Mouse (Mus musculus) forebrain, embryonic 14.5 days (tissue): ENCODE data around the gene Inpp5e. TPM values are rescaled to one million over a fixed set of nuclear protein-coding genes. Genes with fewer than 3 reads are reported as not detected.

ENCODE experiments used
- ATAC-seq: fragments of 200-750 bp; cut with Nextera tagmentation; 2 replicates; pipeline ENCODE4 v1.8.0; 2017; ENCODE audit warnings: mild to moderate bottlenecking, moderate library complexity
- DNase-seq: peaks from one replicate; pipeline ENCODE4 v3.0.0-alpha.2; 2015; ENCODE audit warnings: low spot score
- H3K27ac ChIP-seq: fragments of 300-500 bp; sonication (generic); 2 replicates; pipeline ENCODE4 v1.5.1; 2014; ENCODE audit warnings: low read depth, mild to moderate bottlenecking, control low read depth, low read length, moderate library complexity
- H3K27me3 ChIP-seq: fragments of 300-500 bp; sonication (generic); replicated peaks from 2 replicates; pipeline ENCODE4 v1.6.1; 2014; ENCODE audit warnings: low read length, control low read depth, mixed read lengths; ENCODE audit not compliant: control insufficient read depth, insufficient read depth
- H3K36me3 ChIP-seq: fragments of 300-500 bp; sonication (generic); 2 replicates; pipeline ENCODE4 v1.6.1; 2014; ENCODE audit warnings: low read length, control low read depth; ENCODE audit not compliant: control insufficient read depth, insufficient read depth
- H3K4me1 ChIP-seq: fragments of 300-500 bp; sonication (generic); 2 replicates; pipeline ENCODE4 v1.6.1; 2014; ENCODE audit warnings: antibody characterized with exemption, low read length, control low read depth; ENCODE audit not compliant: control insufficient read depth, insufficient read depth
- H3K4me2 ChIP-seq: fragments of 300-500 bp; sonication (generic); 2 replicates; pipeline ENCODE4 v1.6.1; 2014; ENCODE audit warnings: mild to moderate bottlenecking, control low read depth, low read length
- H3K4me3 ChIP-seq: fragments of 300-500 bp; sonication (generic); 2 replicates; pipeline ENCODE4 v1.5.1; 2014; ENCODE audit warnings: low read depth, low read length, control low read depth
- H3K9ac ChIP-seq: fragments of 300-500 bp; sonication (generic); 2 replicates; pipeline ENCODE4 v1.6.1; 2014; ENCODE audit warnings: mild to moderate bottlenecking, low read length, control low read depth, moderate library complexity
- H3K9me3 ChIP-seq: fragments of 300-500 bp; sonication (generic); replicated peaks from 2 replicates; pipeline ENCODE4 v1.6.1; 2016; ENCODE audit warnings: low read length, control low read depth, mixed read lengths; ENCODE audit not compliant: control insufficient read depth
- WGBS: fragments of 180-500 bp; shearing (Covaris S2); extraction: QIAGEN DNeasy Blood & Tissue Kit; methylation state at CpG from one replicate; pipeline ENCODE4 v1.1.7; 2014; 5-methylcytosine and 5-hydroxymethylcytosine counted together
- polyA plus RNA-seq: library from polyadenylated mRNA; unstranded; fragments of >200 nt; fragmentation: Nextera tagmentation; extraction: Ambion mirVana; gene quantifications from 2 replicates; pipeline ENCODE4 v1.2.1, GENCODE M21; 2014

Inpp5e gene
- polyA plus RNA-seq, 1 experiment from 2014 or later: 13.9 TPM

GRCm38 (mm10) chr2:26403306-26403705 is 5.7 kb downstream of the Inpp5e start:
- DNase-seq: no peak
- peaks cover 30% of the 10 kb centered on the region for H3K4me1 ChIP-seq
- 79% methylated on average over 8 of the region's 8 CpGs for WGBS
- ATAC-seq: no peak
- H3K9me3 ChIP-seq: no peaks in the 10 kb centered on the region
- no peak overlapping the region for H3K27ac ChIP-seq
- no peak overlapping the region for H3K4me3 ChIP-seq
- no peak overlapping the region for H3K4me2 ChIP-seq
- H3K36me3 ChIP-seq: peaks cover 53% of the 10 kb centered on the region
- H3K9ac ChIP-seq: no peak overlapping the region
- no peaks in the 10 kb centered on the region for H3K27me3 ChIP-seq

GRCm38 (mm10) chr2:26402265-26402664 is 6.7 kb downstream of the Inpp5e start:
- Histone ChIP-seq H3K4me3 (no peak overlapping the region), H3K9me3 (no peaks in the 10 kb centered on the region), H3K9ac (no peak overlapping the region), H3K27ac (no peak overlapping the region), H3K4me1 (peaks cover 20% of the 10 kb centered on the region), H3K27me3 (no peaks in the 10 kb centered on the region), H3K36me3 (peaks cover 57% of the 10 kb centered on the region), H3K4me2 (no peak overlapping the region)
- DNase-seq (no peak), ATAC-seq (no peak)
- 87% methylated on average over 1 of the region's 1 CpGs for WGBS

GRCm38 (mm10) chr2:26401023-26401422 is 8.0 kb downstream of the Inpp5e start:
- Histone ChIP-seq H3K36me3 (peaks cover 64% of the 10 kb centered on the region), H3K27ac (no peak overlapping the region), H3K4me2 (no peak overlapping the region), H3K4me3 (no peak overlapping the region), H3K27me3 (no peaks in the 10 kb centered on the region), H3K9ac (no peak overlapping the region), H3K4me1 (peaks cover 8% of the 10 kb centered on the region; the same call in 1 of the 2 replicates), H3K9me3 (no peaks in the 10 kb centered on the region)
- ATAC-seq (no peak), DNase-seq (no peak)
- 91% methylated on average over 4 of the region's 4 CpGs for WGBS

DNA sequence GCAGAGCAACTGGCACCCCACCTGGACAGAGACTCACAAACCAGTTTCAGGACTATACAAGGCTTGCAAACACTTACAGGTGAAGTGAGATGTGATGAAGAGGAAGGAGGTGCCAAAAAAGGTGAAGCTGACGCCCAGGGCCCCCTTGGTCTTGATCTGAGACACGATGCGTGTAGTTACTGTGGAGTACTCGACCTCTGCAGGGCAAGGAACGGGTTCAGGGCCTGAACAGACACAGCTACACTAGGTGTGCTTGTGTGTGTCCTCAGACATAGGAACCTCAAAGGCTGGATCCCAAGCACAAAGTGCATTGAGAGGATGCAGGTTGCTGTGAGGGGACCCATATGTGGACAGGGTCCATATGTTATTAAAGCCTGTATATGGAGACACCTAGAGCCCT is 8.7 kb downstream of the Inpp5e start:
- Histone ChIP-seq H3K4me3 (no peak overlapping the region), H3K9me3 (no peaks in the 10 kb centered on the region), H3K27me3 (no peaks in the 10 kb centered on the region), H3K4me1 (0 out of 2 replicates have a peak, but pooled peaks cover 1% of the 10 kb centered on the region), H3K27ac (no peak overlapping the region), H3K4me2 (no peak overlapping the region), H3K36me3 (peaks cover 71% of the 10 kb centered on the region), H3K9ac (no peak overlapping the region)
- WGBS: 94% methylated on average over 5 of the region's 5 CpGs
- DNase-seq: no peak
- ATAC-seq: no peak

- Histone ChIP-seq H3K4me1 (no peaks in the 10 kb centered on the region), H3K4me2 (no peak overlapping the region), H3K27me3 (no peaks in the 10 kb centered on the region), H3K9ac (no peak overlapping the region), H3K9me3 (no peaks in the 10 kb centered on the region), H3K4me3 (no peak overlapping the region), H3K36me3 (peaks cover 77% of the 10 kb centered on the region), H3K27ac (no peak overlapping the region)
- 93% methylated on average over 5 of the region's 5 CpGs for WGBS
- ATAC-seq (no peak), DNase-seq (no peak)
Measured at GRCm38 (mm10) chr2:26399647-26400046, 9.4 kb downstream of the Inpp5e start.

DNA sequence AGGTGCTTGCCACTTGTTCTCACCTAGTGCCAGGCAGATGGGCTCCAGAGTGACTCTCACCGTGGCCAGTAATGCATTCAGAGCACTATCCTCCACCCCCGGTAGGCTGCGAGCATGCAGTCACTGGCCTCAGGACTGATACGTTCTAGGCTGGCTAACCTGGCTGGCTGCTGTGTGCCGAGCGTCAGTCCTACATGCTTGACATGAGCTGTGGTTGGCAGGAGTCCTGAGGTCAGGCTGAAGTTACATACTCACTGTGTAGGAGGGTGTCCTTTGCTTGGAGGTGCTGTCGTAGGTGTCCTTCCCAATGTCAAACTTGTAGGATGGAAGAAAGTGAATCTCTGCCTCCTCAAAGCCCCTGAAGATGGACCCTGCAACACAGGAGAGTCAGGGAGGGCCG is 10.0 kb downstream of the Inpp5e start:
- Histone ChIP-seq H3K36me3 (peaks cover 84% of the 10 kb centered on the region), H3K9me3 (no peaks in the 10 kb centered on the region), H3K27ac (no peak overlapping the region), H3K9ac (no peak overlapping the region), H3K4me3 (no peak overlapping the region), H3K4me1 (no peaks in the 10 kb centered on the region), H3K4me2 (no peak overlapping the region), H3K27me3 (no peaks in the 10 kb centered on the region)
- no peak for DNase-seq
- WGBS: 93% methylated on average over 8 of the region's 8 CpGs
- no peak for ATAC-seq

GRCm38 (mm10) chr2:26391617-26392016 is 17.4 kb downstream of the Inpp5e start:
- no peak overlapping the region for H3K9ac ChIP-seq
- ATAC-seq: no peak
- H3K27me3 ChIP-seq: no peaks in the 10 kb centered on the region
- H3K27ac ChIP-seq: no peak overlapping the region
- peaks cover 11% of the 10 kb centered on the region for H3K4me1 ChIP-seq
- H3K9me3 ChIP-seq: no peaks in the 10 kb centered on the region
- H3K4me3 ChIP-seq: no peak overlapping the region
- no peak overlapping the region for H3K4me2 ChIP-seq
- peaks cover 76% of the 10 kb centered on the region for H3K36me3 ChIP-seq
- WGBS: 95% methylated on average over 6 of the region's 6 CpGs
- DNase-seq: no peak

DNA sequence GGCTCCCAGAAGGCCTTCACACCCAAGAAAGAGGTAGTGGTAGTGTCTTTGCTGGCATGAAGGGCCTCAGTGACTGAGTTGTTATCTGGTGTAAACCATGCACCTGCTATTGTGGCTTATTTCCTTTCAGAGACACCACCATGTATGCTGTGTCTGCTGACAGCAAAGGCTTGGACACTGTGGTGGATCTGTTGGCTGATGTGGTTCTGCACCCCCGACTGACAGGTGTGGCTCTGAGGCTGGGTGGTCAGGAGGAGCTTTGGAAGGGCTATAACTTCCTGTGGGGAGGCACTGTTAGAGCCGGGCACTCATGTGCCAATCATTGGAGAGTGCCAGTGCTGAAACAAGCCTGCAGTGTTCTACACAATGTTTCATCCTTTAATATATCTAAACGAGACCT is 18.0 kb downstream of the Inpp5e start:
- peaks cover 11% of the 10 kb centered on the region for H3K4me1 ChIP-seq
- H3K27me3 ChIP-seq: no peaks in the 10 kb centered on the region
- ATAC-seq (no peak), DNase-seq (no peak)
- no peak overlapping the region for H3K4me3 ChIP-seq
- no peaks in the 10 kb centered on the region for H3K9me3 ChIP-seq
- no peak overlapping the region for H3K4me2 ChIP-seq
- WGBS: 84% methylated on average over 3 of the region's 3 CpGs
- peaks cover 76% of the 10 kb centered on the region for H3K36me3 ChIP-seq
- H3K27ac ChIP-seq: no peak overlapping the region
- no peak overlapping the region for H3K9ac ChIP-seq

GRCm38 (mm10) chr2:26389154-26389690 is 19.8 kb downstream of the Inpp5e start, which contains the start of the genes Entr1 and Pmpca:
Gene Entr1, minus strand, starts transcription at chr2:26389316.
Gene Pmpca, plus strand, starts transcription at chr2:26389339.
- peak; percentile 93 for ATAC-seq

More at GRCm38 (mm10) chr2:26389154-26389690, 19.8 kb downstream of the Inpp5e start, which contains the start of the genes Entr1 and Pmpca:
- peak; percentile 90 for DNase-seq
- Histone ChIP-seq H3K36me3 (peaks cover 76% of the 10 kb centered on the region), H3K9ac (peak within 1 kb of the TSS; percentile 91), H3K4me3 (peak within 1 kb of the TSS; percentile 98), H3K9me3 (no peaks in the 10 kb centered on the region), H3K4me1 (peaks cover 11% of the 10 kb centered on the region), H3K4me2 (peak within 1 kb of the TSS; percentile 98), H3K27me3 (no peaks in the 10 kb centered on the region), H3K27ac (peak within 1 kb of the TSS; percentile 44; the same call in 1 of the 2 replicates)
- under 1% methylated on average over 59 of the region's 60 CpGs for WGBS
